Mouse (Mus musculus) CH12.LX (cell line): ENCODE measurements around the gene Nmur1. TPM values are rescaled to one million over a fixed set of nuclear protein-coding genes. Genes with fewer than 3 reads are reported as not detected.

Experiments
- DNase-seq: peaks from one replicate; pipeline ENCODE4 v3.0.0-alpha.2; 2013; ENCODE audit errors: extremely low read depth
- H3K27ac ChIP-seq: 2 replicates; pipeline ENCODE4 v1.5.1; 2012; ENCODE audit warnings: low read depth, mild to moderate bottlenecking, control low read depth, moderate library complexity; ENCODE audit not compliant: insufficient read depth
- H3K27me3 ChIP-seq: replicated peaks from 2 replicates; pipeline ENCODE3; 2012; ENCODE audit warnings: inconsistent platforms
- H3K36me3 ChIP-seq, 2 experiments: replicated peaks in 1 of 2; 2 replicates each; pipeline versions ENCODE3 to v1.6.1; 2012; ENCODE audit warnings: inconsistent platforms in 1 of 2, low read length in 1 of 2, mild to moderate bottlenecking in 1 of 2, mixed read lengths in 1 of 2, moderate library complexity in 1 of 2; ENCODE audit not compliant: control insufficient read depth in 1 of 2, insufficient read depth in 1 of 2
- H3K4me1 ChIP-seq, 2 experiments: 2 replicates each; pipeline ENCODE4 v1.6.1; 2012; ENCODE audit warnings: inconsistent platforms in 1 of 2, moderate library complexity in 1 of 2; ENCODE audit not compliant: insufficient read depth in 2 of 2, control insufficient read depth in 1 of 2
- H3K4me2 ChIP-seq: 2 replicates; pipeline ENCODE4 v1.6.1; 2012; ENCODE audit warnings: low read depth, mild to moderate bottlenecking, control low read depth; ENCODE audit not compliant: poor library complexity, insufficient read depth, severe bottlenecking
- H3K4me3 ChIP-seq, 3 experiments: fragments of 150-350 bp in 1 of 3; sonication (generic) in 1 of 3; replicated peaks in 1 of 3; 2 replicates each; pipeline versions ENCODE3 to v1.5.1; 2011 to 2012; ENCODE audit warnings: low read depth in 2 of 3, low read length in 2 of 3, mild to moderate bottlenecking in 2 of 3, moderate library complexity in 2 of 3, control low read depth in 1 of 3, improper control_type of control experiment in 1 of 3, inconsistent platforms in 1 of 3, mixed read lengths in 1 of 3; ENCODE audit not compliant: poor library complexity in 1 of 3
- H3K79me2 ChIP-seq: replicated peaks from 2 replicates; pipeline ENCODE4 v1.6.1; 2012; ENCODE audit warnings: mild to moderate bottlenecking, moderate library complexity; ENCODE audit not compliant: control insufficient read depth, poor library complexity, insufficient read depth, severe bottlenecking; ENCODE audit errors: extremely low read depth
- H3K9ac ChIP-seq: 2 replicates; pipeline ENCODE4 v1.6.1; 2012; ENCODE audit warnings: low read depth, mild to moderate bottlenecking, control low read depth, moderate library complexity; ENCODE audit not compliant: insufficient read depth
- H3K9me3 ChIP-seq: replicated peaks from 2 replicates; pipeline ENCODE3; 2012; ENCODE audit warnings: low read length, inconsistent platforms, mixed read lengths
- CHD1 ChIP-seq: IDR thresholded peaks from 2 replicates; pipeline ENCODE4 v1.6.1; 2012; ENCODE audit warnings: low read depth, low read length, improper control_type of control experiment, inconsistent platforms
- CTCF ChIP-seq, 2 experiments: IDR thresholded peaks in 1 of 2; conservative IDR thresholded peaks in 1 of 2; 2 replicates each; pipeline ENCODE4 v1.5.1; 2011 to 2012; ENCODE audit warnings: low read depth in 2 of 2, low read length in 2 of 2, improper control_type of control experiment in 1 of 2, inconsistent platforms in 1 of 2, mild to moderate bottlenecking in 1 of 2, moderate library complexity in 1 of 2
- ELF1 ChIP-seq: IDR thresholded peaks from 2 replicates; pipeline ENCODE4 v1.6.1; 2014; ENCODE audit warnings: low read depth, mild to moderate bottlenecking, inconsistent platforms, low read length, improper control_type of control experiment
- GABPA ChIP-seq: IDR thresholded peaks from 2 replicates; pipeline ENCODE4 v1.6.1; 2012; ENCODE audit warnings: low read depth, low read length, improper control_type of control experiment, inconsistent platforms; ENCODE audit not compliant: insufficient replicate concordance
- IRF4 ChIP-seq: IDR thresholded peaks from 2 replicates; pipeline ENCODE4 v1.6.1; 2014; ENCODE audit warnings: low read depth, mild to moderate bottlenecking, inconsistent platforms, low read length, improper control_type of control experiment
- JUN ChIP-seq: IDR thresholded peaks from 2 replicates; pipeline ENCODE4 v1.6.1; 2011; ENCODE audit warnings: low read depth, mild to moderate bottlenecking, low read length, improper control_type of control experiment, moderate library complexity; ENCODE audit not compliant: insufficient read depth
- MAFK ChIP-seq: IDR thresholded peaks from 2 replicates; pipeline ENCODE4 v1.6.1; 2011; ENCODE audit warnings: low read length, improper control_type of control experiment; ENCODE audit not compliant: insufficient replicate concordance
- MXI1 ChIP-seq: IDR thresholded peaks from 2 replicates; pipeline ENCODE4 v1.6.1; 2011; ENCODE audit warnings: mild to moderate bottlenecking, low read depth, low read length, improper control_type of control experiment
- MYC ChIP-seq: IDR thresholded peaks from 2 replicates; pipeline ENCODE4 v1.6.1; 2011; ENCODE audit warnings: low read depth, mild to moderate bottlenecking, improper control_type of control experiment, low read length
- NRF1 ChIP-seq: IDR thresholded peaks from 2 replicates; pipeline ENCODE4 v1.6.1; 2014; ENCODE audit warnings: low read depth, mild to moderate bottlenecking, inconsistent platforms, low read length, improper control_type of control experiment, moderate library complexity
- PAX5 ChIP-seq: IDR thresholded peaks from 2 replicates; pipeline ENCODE4 v1.6.1; 2012; ENCODE audit warnings: low read length, inconsistent platforms, mixed read lengths
- POLR2A ChIP-seq: IDR thresholded peaks from 2 replicates; pipeline ENCODE4 v1.6.1; 2011; ENCODE audit warnings: low read depth, mild to moderate bottlenecking, improper control_type of control experiment, low read length
- RAD21 ChIP-seq: IDR thresholded peaks from 2 replicates; pipeline ENCODE4 v1.6.1; 2011; ENCODE audit warnings: low read depth, mild to moderate bottlenecking, low read length, improper control_type of control experiment, moderate library complexity
- SIN3A ChIP-seq: IDR thresholded peaks from 2 replicates; pipeline ENCODE4 v1.6.1; 2012; ENCODE audit warnings: low read length, improper control_type of control experiment, inconsistent platforms
- TBP ChIP-seq: conservative IDR thresholded peaks from 2 replicates; pipeline ENCODE4 v1.6.1; 2011; ENCODE audit warnings: low read depth, low read length, improper control_type of control experiment
- UBTF ChIP-seq: IDR thresholded peaks from 2 replicates; pipeline ENCODE4 v1.6.1; 2012; ENCODE audit warnings: low read depth, mild to moderate bottlenecking, inconsistent platforms, low read length, improper control_type of control experiment, moderate library complexity
- ZKSCAN1 ChIP-seq: IDR thresholded peaks from 2 replicates; pipeline ENCODE4 v1.6.1; 2012; ENCODE audit warnings: low read depth, inconsistent platforms, low read length, improper control_type of control experiment, borderline replicate concordance
- dilution Hi-C: fragments of 300-500 bp; cut with MboI; formaldehyde crosslinking; loops from 2 replicates; pipeline ENCODE4 v1.14.3; 2020; ENCODE audit warnings: low sequenced_read_pairs; ENCODE audit not compliant: extremely low pct_unique_long_range_greater_than_20kb, extremely low pct_ligation_motif_present
- in situ Hi-C: fragments of 300-500 bp; cut with MboI; formaldehyde crosslinking; loops from 3 replicates; pipeline ENCODE4 v1.14.3; 2019; ENCODE audit warnings: low sequenced_read_pairs, low pct_ligation_motif_present, low pct_unique_long_range_greater_than_20kb, mixed read lengths
- polyA plus RNA-seq: library from polyadenylated mRNA; unstranded; fragments of >175 nt; gene quantifications from 2 replicates; pipeline ENCODE4 v1.2.1, GENCODE M21; 2012; ENCODE audit warnings: low read depth; ENCODE audit not compliant: insufficient read length
- total RNA-seq, 2 experiments: library from RNA; depleted of rRNA; stranded (reverse); fragments of 300-350 nt in 1 of 2; fragments of >200 nt in 1 of 2; gene quantifications; 2 replicates each; pipeline ENCODE4 v1.2.3; 2012 to 2014

Nmur1 gene
- total and polyA plus RNA-seq, 3 experiments = 0.16 TPM; not detected in 2

DNA sequence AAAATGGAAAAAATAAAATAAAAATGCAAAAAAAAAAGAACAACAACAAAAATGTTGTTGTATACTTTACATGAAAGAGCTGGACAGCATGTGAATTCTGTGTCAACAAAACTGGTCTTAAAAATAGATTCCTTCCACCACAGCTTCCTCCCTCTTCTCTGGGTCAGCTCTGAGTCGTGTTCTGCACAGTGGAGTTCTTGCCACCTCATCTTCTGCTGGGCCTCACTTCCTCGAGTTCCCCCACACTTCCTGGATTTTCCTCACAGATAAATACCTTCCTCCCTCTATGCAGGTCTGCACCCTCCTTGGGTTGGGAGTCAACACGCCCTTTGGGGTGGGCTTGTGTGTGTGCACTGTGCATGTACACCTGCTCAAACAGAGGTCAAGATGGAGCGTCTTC lies 19.7 kb downstream of the Nmur1 start:
- H3K79me2 ChIP-seq = no peaks in the 10 kb centered on the region
- in situ Hi-C loops = no loop called here
- H3K9me3 ChIP-seq = peaks cover 3% of the 10 kb centered on the region
- no peak overlapping the region for H3K4me3 ChIP-seq
- peaks cover 4 to 10% of the 10 kb centered on the region in 2 experiments; a peak in 3 of 4 replicates for H3K4me1 ChIP-seq
- no peak overlapping the region for H3K4me2 ChIP-seq
- no peaks in the 10 kb centered on the region for H3K27me3 ChIP-seq
- no peak overlapping the region for H3K27ac ChIP-seq
- DNase-seq = no peak
- H3K36me3 ChIP-seq = no peaks in the 10 kb centered on the region
- dilution Hi-C loops = no loop called here
- no peak overlapping the region for H3K9ac ChIP-seq
- TF ChIP-seq IRF4 = no peak
- TF ChIP-seq UBTF = no peak
- TF ChIP-seq SIN3A = no peak
- no peak for TF ChIP-seq MYC
- no peak for TF ChIP-seq MXI1
- TF ChIP-seq CHD1 = no peak
- no peak for TF ChIP-seq TBP
- no peak for TF ChIP-seq ZKSCAN1

DNA sequence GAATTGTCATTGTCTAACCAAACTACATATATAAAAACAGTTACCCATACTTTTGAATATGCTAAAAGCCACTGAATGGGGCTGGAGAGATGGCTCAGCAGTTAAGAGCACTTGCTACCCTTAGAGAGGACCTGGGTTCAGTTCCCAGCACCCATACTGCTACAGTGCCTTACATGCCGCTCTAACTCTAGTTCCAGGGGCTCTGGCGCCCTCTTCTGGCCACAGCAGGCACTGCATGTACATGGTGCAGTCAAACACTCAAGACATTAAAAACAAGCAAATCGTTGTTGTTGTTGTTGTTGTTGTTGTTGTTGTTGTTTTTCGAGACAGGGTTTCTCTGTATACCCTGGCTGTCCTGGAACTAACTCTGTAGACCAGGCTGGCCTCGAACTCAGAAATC lies 21.2 kb downstream of the Nmur1 start:
- Histone ChIP-seq H3K4me1 (peaks cover 4 to 10% of the 10 kb centered on the region in 2 experiments; a peak in 3 of 4 replicates), H3K27ac (no peak overlapping the region), H3K27me3 (no peaks in the 10 kb centered on the region), H3K79me2 (no peaks in the 10 kb centered on the region), H3K9ac (no peak overlapping the region), H3K4me2 (no peak overlapping the region), H3K4me3 (no peak overlapping the region), H3K9me3 (peaks cover 3% of the 10 kb centered on the region), H3K36me3 (no peaks in the 10 kb centered on the region)
- dilution Hi-C loops = no loop called here
- in situ Hi-C loops = no loop called here
- DNase-seq = peak; percentile 28
- TF ChIP-seq POLR2A (no peak), PAX5 (no peak), NRF1 (no peak), JUN (no peak), MAFK (no peak), SIN3A (no peak), GABPA (no peak), RAD21 (peak; percentile 26), ELF1 (no peak), CTCF (conservative IDR thresholded peaks at IDR 0.05 in 1 of 2, IDR thresholded peaks at IDR 0.05 in 1 of 2; ENCODE audit: low read depth in 2 of 2, low read length in 2 of 2) (peak in 1 of 2 experiments; percentile 52; a peak in 2 of 4 replicates)
- TF ChIP-seq, all 38 proteins: peak for 2
